Mouse (Mus musculus): ENCODE measurements at regions not wholly inside any gene's neighbourhood (a gene's known extent, or its start where the extent isn't known, plus 50 kb on each side); places are given as distances from the start of the nearest gene placed in this dataset.

- H3K27me3 ChIP-seq (ENCODE audit: control insufficient read depth, insufficient read depth, low read length), result no peaks in the 10 kb centered on the region
- peak overlapping the region; percentile 48; the same call in 1 of the 2 replicates for H3K27ac ChIP-seq (ENCODE audit: insufficient read depth, low read length)
- 34% methylated on average over 8 of the region's 8 CpGs for WGBS
- peaks cover 11% of the 10 kb centered on the region; the same call in 1 of the 2 replicates for H3K4me1 ChIP-seq (ENCODE audit: control insufficient read depth, insufficient read depth, low read length)
- DNase-seq, result peak in 1 of 2 experiments; percentile 20
- peak overlapping the region; percentile 17 for H3K4me3 ChIP-seq (replicated peaks; ENCODE audit: insufficient read depth, low read depth, low read length)
- TF ChIP-seq POLR2A (IDR thresholded peaks at IDR 0.05; ENCODE audit: borderline replicate concordance, insufficient read depth, low read length) (no peak), CTCF (IDR thresholded peaks at IDR 0.05; ENCODE audit: borderline replicate concordance, insufficient read depth, low read depth, low read length) (no peak)
Measured at GRCm38 (mm10) chr2:138034123-138034736, 222.1 kb upstream of the Btbd3 start.

GRCm38 (mm10) chr2:138033379-138034122, 222.8 kb upstream of the Btbd3 start:
- peak; percentile 87 to 88 for DNase-seq
- peak; percentile 41; the same call in 1 of the 2 replicates for TF ChIP-seq POLR2A (IDR thresholded peaks at IDR 0.05; ENCODE audit: borderline replicate concordance, insufficient read depth, low read length)
- TF ChIP-seq CTCF (IDR thresholded peaks at IDR 0.05; ENCODE audit: borderline replicate concordance, insufficient read depth, low read depth, low read length), result peak; percentile 97
- Histone ChIP-seq H3K27me3 (ENCODE audit: control insufficient read depth, insufficient read depth, low read length) (no peaks in the 10 kb centered on the region), H3K27ac (ENCODE audit: insufficient read depth, low read length) (peak overlapping the region; percentile 48), H3K4me1 (ENCODE audit: control insufficient read depth, insufficient read depth, low read length) (peaks cover 11% of the 10 kb centered on the region; the same call in 1 of the 2 replicates), H3K4me3 (replicated peaks; ENCODE audit: insufficient read depth, low read depth, low read length) (peak overlapping the region; percentile 35)
- WGBS, result 4% methylated on average over 11 of the region's 11 CpGs

- TF ChIP-seq POLR2A (IDR thresholded peaks at IDR 0.05; ENCODE audit: borderline replicate concordance, insufficient read depth, low read length), result no peak
- no peak for TF ChIP-seq CTCF (IDR thresholded peaks at IDR 0.05; ENCODE audit: borderline replicate concordance, insufficient read depth, low read depth, low read length)
- Histone ChIP-seq H3K4me1 (ENCODE audit: control insufficient read depth, insufficient read depth, low read length) (no peaks in the 10 kb centered on the region), H3K4me3 (replicated peaks; ENCODE audit: insufficient read depth, low read depth, low read length) (no peak overlapping the region), H3K27ac (ENCODE audit: insufficient read depth, low read length) (no peak overlapping the region), H3K27me3 (ENCODE audit: control insufficient read depth, insufficient read depth, low read length) (no peaks in the 10 kb centered on the region)
- 96% methylated on average over 1 of the region's 1 CpGs for WGBS
- DNase-seq, result no peak
Measured at GRCm38 (mm10) chr2:138027411-138027810, 229.0 kb upstream of the Btbd3 start.

DNA sequence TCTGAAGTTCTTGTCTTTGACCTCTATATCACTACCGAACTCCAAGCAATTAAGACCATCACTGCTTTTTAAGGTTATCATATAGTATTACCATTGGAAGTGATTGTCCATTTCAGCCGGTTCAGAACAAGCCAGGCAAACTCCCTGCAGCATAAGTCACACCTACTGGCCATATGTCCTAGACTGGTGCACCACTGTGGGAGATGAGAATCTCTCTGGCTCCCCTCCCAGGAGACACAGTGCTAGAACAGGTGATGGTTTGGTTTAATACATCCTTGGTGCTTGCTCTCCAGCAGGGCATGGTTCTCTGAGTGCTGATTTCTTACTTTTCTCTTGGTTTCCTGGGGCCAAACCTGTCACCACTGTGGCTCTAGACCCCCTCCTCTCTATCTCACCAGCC, 232.8 kb upstream of the Btbd3 start:
- H3K27me3 ChIP-seq (ENCODE audit: control insufficient read depth, insufficient read depth, low read length), result no peaks in the 10 kb centered on the region
- 46% methylated on average over 2 of the region's 2 CpGs for WGBS
- H3K27ac ChIP-seq (ENCODE audit: insufficient read depth, low read length), result no peak overlapping the region
- DNase-seq, result peak; percentile 46 to 71
- no peak overlapping the region for H3K4me3 ChIP-seq (replicated peaks; ENCODE audit: insufficient read depth, low read depth, low read length)
- no peaks in the 10 kb centered on the region for H3K4me1 ChIP-seq (ENCODE audit: control insufficient read depth, insufficient read depth, low read length)
- no peak for TF ChIP-seq POLR2A (IDR thresholded peaks at IDR 0.05; ENCODE audit: borderline replicate concordance, insufficient read depth, low read length)
- peak; percentile 61; the same call in 1 of the 2 replicates for TF ChIP-seq CTCF (IDR thresholded peaks at IDR 0.05; ENCODE audit: borderline replicate concordance, insufficient read depth, low read depth, low read length)

GRCm38 (mm10) chr2:137981766-137982165, 274.6 kb upstream of the Btbd3 start:
- WGBS, result 50% methylated on average over 3 of the region's 3 CpGs

GRCm38 (mm10) chr2:137977767-137978166, 278.6 kb upstream of the Btbd3 start:
- peak; percentile 34; the same call in 1 of the 2 replicates for TF ChIP-seq CTCF (IDR thresholded peaks at IDR 0.05; ENCODE audit: borderline replicate concordance, insufficient read depth, low read depth, low read length)
- no peak for TF ChIP-seq POLR2A (IDR thresholded peaks at IDR 0.05; ENCODE audit: borderline replicate concordance, insufficient read depth, low read length)
- no peaks in the 10 kb centered on the region for H3K4me1 ChIP-seq (ENCODE audit: control insufficient read depth, insufficient read depth, low read length)
- peak; percentile 30 to 52 for DNase-seq
- no peak overlapping the region for H3K27ac ChIP-seq (ENCODE audit: insufficient read depth, low read length)
- no peak overlapping the region for H3K4me3 ChIP-seq (replicated peaks; ENCODE audit: insufficient read depth, low read depth, low read length)
- WGBS, result 10% methylated on average over 4 of the region's 4 CpGs
- H3K27me3 ChIP-seq (ENCODE audit: control insufficient read depth, insufficient read depth, low read length), result no peaks in the 10 kb centered on the region

More at GRCm38 (mm10) chr2:137981766-137982165, 274.6 kb upstream of the Btbd3 start:
- Histone ChIP-seq H3K4me1 (ENCODE audit: control insufficient read depth, insufficient read depth, low read length) (no peaks in the 10 kb centered on the region), H3K27me3 (ENCODE audit: control insufficient read depth, insufficient read depth, low read length) (no peaks in the 10 kb centered on the region), H3K4me3 (replicated peaks; ENCODE audit: insufficient read depth, low read depth, low read length) (no peak overlapping the region), H3K27ac (ENCODE audit: insufficient read depth, low read length) (no peak overlapping the region)
- DNase-seq, result no peak
- TF ChIP-seq CTCF (IDR thresholded peaks at IDR 0.05; ENCODE audit: borderline replicate concordance, insufficient read depth, low read depth, low read length), result no peak
- TF ChIP-seq POLR2A (IDR thresholded peaks at IDR 0.05; ENCODE audit: borderline replicate concordance, insufficient read depth, low read length), result no peak

DNA sequence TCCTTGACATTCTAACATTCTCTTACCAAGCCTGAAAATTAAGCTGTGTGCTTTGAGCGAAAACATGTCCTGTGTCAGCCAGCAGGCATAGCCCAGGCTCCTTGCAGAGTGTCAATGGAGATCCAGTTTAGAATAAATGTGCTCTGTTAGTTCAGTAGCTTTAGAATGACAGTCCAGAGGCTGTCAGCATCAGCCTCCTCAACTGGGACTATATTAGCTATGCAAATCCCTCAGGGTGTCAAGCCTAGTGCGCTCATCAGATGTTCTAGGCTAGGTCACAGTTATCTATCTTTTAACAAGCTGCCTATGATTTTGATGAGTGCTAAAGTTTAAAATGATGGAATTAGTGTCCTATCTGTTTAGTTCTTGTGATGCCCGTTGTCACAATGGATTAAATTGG, 281.7 kb upstream of the Btbd3 start:
- WGBS, result 87% methylated on average over 3 of the region's 3 CpGs

More for the DNA sequence above, 281.7 kb upstream of the Btbd3 start:
- Histone ChIP-seq H3K27ac (ENCODE audit: insufficient read depth, low read length) (no peak overlapping the region), H3K27me3 (ENCODE audit: control insufficient read depth, insufficient read depth, low read length) (no peaks in the 10 kb centered on the region), H3K4me1 (ENCODE audit: control insufficient read depth, insufficient read depth, low read length) (no peaks in the 10 kb centered on the region), H3K4me3 (replicated peaks; ENCODE audit: insufficient read depth, low read depth, low read length) (no peak overlapping the region)
- no peak for DNase-seq
- TF ChIP-seq POLR2A (IDR thresholded peaks at IDR 0.05; ENCODE audit: borderline replicate concordance, insufficient read depth, low read length), result no peak
- no peak for TF ChIP-seq CTCF (IDR thresholded peaks at IDR 0.05; ENCODE audit: borderline replicate concordance, insufficient read depth, low read depth, low read length)

Measured in cerebellum, adult 2 months (tissue).